Mouse (Mus musculus): ENCODE results near the gene Polg. TPM values are rescaled to one million over a fixed set of nuclear protein-coding genes. Genes with fewer than 3 reads are reported as not detected.

Gene Polg
- total and polyA plus RNA-seq, 3 experiments: 53.1 to 116 (median 62.1) TPM

- in situ Hi-C loops (cut with MboI; ENCODE audit: low pct_ligation_motif_present, low pct_unique_long_range_greater_than_20kb, low sequenced_read_pairs): no loop called here
- peaks cover 8% of the 10 kb centered on the region for H3K9me3 ChIP-seq (replicated peaks; ENCODE audit: low read length)
- TF ChIP-seq MAZ (IDR thresholded peaks at IDR 0.05; ENCODE audit: low read depth, low read length) (no peak), SIN3A (IDR thresholded peaks at IDR 0.05; ENCODE audit: low read length) (no peak), CTCF (conservative IDR thresholded peaks at IDR 0.05 in 1 of 2, IDR thresholded peaks at IDR 0.05 in 1 of 2; ENCODE audit: low read depth in 2 of 2, low read length in 2 of 2) (no peak), ZMIZ1 (IDR thresholded peaks at IDR 0.05; ENCODE audit: low read depth, low read length) (no peak)
- peaks cover 65% of the 10 kb centered on the region for H3K27me3 ChIP-seq (replicated peaks)
- no peak overlapping the region for H3K4me3 ChIP-seq (replicated peaks in 1 of 3; ENCODE audit: low read depth in 2 of 3, low read length in 2 of 3, poor library complexity in 1 of 3)
- no peak overlapping the region for H3K9ac ChIP-seq (ENCODE audit: insufficient read depth, low read depth)
- no peak overlapping the region for H3K27ac ChIP-seq (ENCODE audit: insufficient read depth, low read depth)
- peaks cover 8 to 30% of the 10 kb centered on the region in 2 experiments for H3K4me1 ChIP-seq (ENCODE audit: control insufficient read depth in 1 of 2, insufficient read depth in 2 of 2)
- dilution Hi-C loops (cut with MboI; ENCODE audit: extremely low pct_ligation_motif_present, extremely low pct_unique_long_range_greater_than_20kb, low sequenced_read_pairs): no loop called here
- H3K36me3 ChIP-seq (replicated peaks in 1 of 2; ENCODE audit: control insufficient read depth in 1 of 2, insufficient read depth in 1 of 2, low read length in 1 of 2): no peaks in the 10 kb centered on the region
- H3K4me2 ChIP-seq (ENCODE audit: insufficient read depth, low read depth, poor library complexity, severe bottlenecking): no peak overlapping the region
- H3K79me2 ChIP-seq (replicated peaks; ENCODE audit: control insufficient read depth, extremely low read depth, insufficient read depth, poor library complexity, severe bottlenecking): no peaks in the 10 kb centered on the region
- no peak for DNase-seq (ENCODE audit: extremely low read depth)
Measured at GRCm38 (mm10) chr7:79509235-79509607, 43.1 kb upstream of the Polg start.

- Histone ChIP-seq H3K4me1 (ENCODE audit: control insufficient read depth in 1 of 2, insufficient read depth in 2 of 2) (peaks cover 5 to 24% of the 10 kb centered on the region in 2 experiments), H3K27me3 (replicated peaks) (peaks cover 69% of the 10 kb centered on the region), H3K27ac (ENCODE audit: insufficient read depth, low read depth) (no peak overlapping the region), H3K4me3 (replicated peaks in 1 of 3; ENCODE audit: low read depth in 2 of 3, low read length in 2 of 3, poor library complexity in 1 of 3) (no peak overlapping the region), H3K9me3 (replicated peaks; ENCODE audit: low read length) (peaks cover 8% of the 10 kb centered on the region), H3K79me2 (replicated peaks; ENCODE audit: control insufficient read depth, extremely low read depth, insufficient read depth, poor library complexity, severe bottlenecking) (no peaks in the 10 kb centered on the region), H3K4me2 (ENCODE audit: insufficient read depth, low read depth, poor library complexity, severe bottlenecking) (no peak overlapping the region), H3K36me3 (replicated peaks in 1 of 2; ENCODE audit: control insufficient read depth in 1 of 2, insufficient read depth in 1 of 2, low read length in 1 of 2) (no peaks in the 10 kb centered on the region), H3K9ac (ENCODE audit: insufficient read depth, low read depth) (no peak overlapping the region)
- in situ Hi-C loops (cut with MboI; ENCODE audit: low pct_ligation_motif_present, low pct_unique_long_range_greater_than_20kb, low sequenced_read_pairs): no loop called here
- no peak for DNase-seq (ENCODE audit: extremely low read depth)
- TF ChIP-seq CTCF (conservative IDR thresholded peaks at IDR 0.05 in 1 of 2, IDR thresholded peaks at IDR 0.05 in 1 of 2; ENCODE audit: low read depth in 2 of 2, low read length in 2 of 2): no peak
- TF ChIP-seq ETS1 (conservative IDR thresholded peaks at IDR 0.05; ENCODE audit: low read depth, low read length): no peak
- TF ChIP-seq EP300 (IDR thresholded peaks at IDR 0.05; ENCODE audit: low read length): no peak
- dilution Hi-C loops (cut with MboI; ENCODE audit: extremely low pct_ligation_motif_present, extremely low pct_unique_long_range_greater_than_20kb, low sequenced_read_pairs): no loop called here
Measured at GRCm38 (mm10) chr7:79508280-79509234, 42.4 kb upstream of the Polg start.

GRCm38 (mm10) chr7:79507756-79508155 is 41.6 kb upstream of the Polg start:
- Histone ChIP-seq H3K27ac (ENCODE audit: insufficient read depth, low read depth) (no peak overlapping the region), H3K79me2 (replicated peaks; ENCODE audit: control insufficient read depth, extremely low read depth, insufficient read depth, poor library complexity, severe bottlenecking) (no peaks in the 10 kb centered on the region), H3K27me3 (replicated peaks) (peaks cover 74% of the 10 kb centered on the region), H3K4me3 (replicated peaks in 1 of 3; ENCODE audit: low read depth in 2 of 3, low read length in 2 of 3, poor library complexity in 1 of 3) (no peak overlapping the region), H3K9me3 (replicated peaks; ENCODE audit: low read length) (peaks cover 8% of the 10 kb centered on the region), H3K9ac (ENCODE audit: insufficient read depth, low read depth) (no peak overlapping the region), H3K36me3 (replicated peaks in 1 of 2; ENCODE audit: control insufficient read depth in 1 of 2, insufficient read depth in 1 of 2, low read length in 1 of 2) (no peaks in the 10 kb centered on the region), H3K4me2 (ENCODE audit: insufficient read depth, low read depth, poor library complexity, severe bottlenecking) (no peak overlapping the region), H3K4me1 (ENCODE audit: control insufficient read depth in 1 of 2, insufficient read depth in 2 of 2) (peaks cover 5 to 16% of the 10 kb centered on the region in 2 experiments)
- dilution Hi-C loops (cut with MboI; ENCODE audit: extremely low pct_ligation_motif_present, extremely low pct_unique_long_range_greater_than_20kb, low sequenced_read_pairs) (no loop called here), in situ Hi-C loops (cut with MboI; ENCODE audit: low pct_ligation_motif_present, low pct_unique_long_range_greater_than_20kb, low sequenced_read_pairs) (no loop called here)
- TF ChIP-seq MAZ (IDR thresholded peaks at IDR 0.05; ENCODE audit: low read depth, low read length) (no peak), TBP (conservative IDR thresholded peaks at IDR 0.05; ENCODE audit: low read depth, low read length) (no peak), USF1 (IDR thresholded peaks at IDR 0.05; ENCODE audit: low read depth, low read length) (no peak), RCOR1 (conservative IDR thresholded peaks at IDR 0.05; ENCODE audit: low read depth, low read length) (no peak), MEF2A (IDR thresholded peaks at IDR 0.05; ENCODE audit: borderline replicate concordance, low read depth, low read length) (no peak), HCFC1 (IDR thresholded peaks at IDR 0.05; ENCODE audit: low read depth, low read length) (no peak), NRF1 (IDR thresholded peaks at IDR 0.05; ENCODE audit: low read depth, low read length) (no peak), E2F4 (IDR thresholded peaks at IDR 0.05; ENCODE audit: insufficient replicate concordance, low read depth, low read length) (no peak), MAX (IDR thresholded peaks at IDR 0.05; ENCODE audit: low read length) (no peak), PAX5 (IDR thresholded peaks at IDR 0.05; ENCODE audit: low read length) (no peak), USF2 (conservative IDR thresholded peaks at IDR 0.05; ENCODE audit: low read depth, low read length) (no peak), ZKSCAN1 (IDR thresholded peaks at IDR 0.05; ENCODE audit: borderline replicate concordance, low read depth, low read length) (no peak), JUND (conservative IDR thresholded peaks at IDR 0.05; ENCODE audit: low read depth, low read length) (no peak), UBTF (IDR thresholded peaks at IDR 0.05; ENCODE audit: low read depth, low read length) (no peak)
- no peak for DNase-seq (ENCODE audit: extremely low read depth)

Data from CH12.LX (cell line).